Mouse (Mus musculus): ENCODE data around the gene Tceal1. TPM values are rescaled to one million over a fixed set of nuclear protein-coding genes. Genes with fewer than 3 reads are reported as not detected.

The Tceal1 gene
- 7.5 TPM for polyA plus RNA-seq (2014; fragmentation: Illumina TruSeq; extraction: RNeasy Lipid Tissue Mini Kit (QIAGEN cat#74804); ENCODE audit: low read depth, low replicate concordance)

GRCm38 (mm10) chrX:136707446-136708167 is at the start of gene Tceal1:
Tceal1 (plus strand) TSS chrX:136707982.

GRCm38 (mm10) chrX:136743459-136743858 is 35.7 kb downstream of the Tceal1 start, which contains the start of gene Morf4l2:
Morf4l2 (minus strand) TSS chrX:136743690.

Other genes starting within 250 kb of the Tceal1 start
- not detected for gene Kir3dl1, start 190.0 kb upstream of the Tceal1 start, polyA plus RNA-seq (2014; fragmentation: Illumina TruSeq; extraction: RNeasy Lipid Tissue Mini Kit (QIAGEN cat#74804); ENCODE audit: low read depth, low replicate concordance)
- not detected for gene Kir3dl2, start 163.9 kb upstream of the Tceal1 start, polyA plus RNA-seq (2014; fragmentation: Illumina TruSeq; extraction: RNeasy Lipid Tissue Mini Kit (QIAGEN cat#74804); ENCODE audit: low read depth, low replicate concordance)
- gene Tceal3, start 117.1 kb upstream of the Tceal1 start, polyA plus RNA-seq (2014; fragmentation: Illumina TruSeq; extraction: RNeasy Lipid Tissue Mini Kit (QIAGEN cat#74804); ENCODE audit: low read depth, low replicate concordance): 1.7 TPM
- 90.8 TPM for gene Morf4l2, start 35.7 kb downstream of the Tceal1 start, polyA plus RNA-seq (2014; fragmentation: Illumina TruSeq; extraction: RNeasy Lipid Tissue Mini Kit (QIAGEN cat#74804); ENCODE audit: low read depth, low replicate concordance)
- not detected for gene Glra4, start 72.2 kb downstream of the Tceal1 start, polyA plus RNA-seq (2014; fragmentation: Illumina TruSeq; extraction: RNeasy Lipid Tissue Mini Kit (QIAGEN cat#74804); ENCODE audit: low read depth, low replicate concordance)
- 6.7 TPM for gene Plp1, start 114.7 kb downstream of the Tceal1 start, polyA plus RNA-seq (2014; fragmentation: Illumina TruSeq; extraction: RNeasy Lipid Tissue Mini Kit (QIAGEN cat#74804); ENCODE audit: low read depth, low replicate concordance)
- 0.21 TPM for gene Rab9b, start 160.8 kb downstream of the Tceal1 start, polyA plus RNA-seq (2014; fragmentation: Illumina TruSeq; extraction: RNeasy Lipid Tissue Mini Kit (QIAGEN cat#74804); ENCODE audit: low read depth, low replicate concordance)
- gene H2bfm, start 219.3 kb downstream of the Tceal1 start, polyA plus RNA-seq (2014; fragmentation: Illumina TruSeq; extraction: RNeasy Lipid Tissue Mini Kit (QIAGEN cat#74804); ENCODE audit: low read depth, low replicate concordance): not detected

All from heart, adult 10 weeks (tissue).